Mouse (Mus musculus) bone marrow macrophage, adult 2 months (primary cell): ENCODE data around the gene Mrpl54. TPM values are rescaled to one million over a fixed set of nuclear protein-coding genes. Genes with fewer than 3 reads are reported as not detected.

ENCODE experiments used
- H3K27ac ChIP-seq: 2 replicates; pipeline ENCODE4 v1.5.1; 2012; ENCODE audit warnings: low read depth, low read length; ENCODE audit not compliant: insufficient read depth
- H3K4me1 ChIP-seq: 2 replicates; pipeline ENCODE4 v1.6.1; 2012; ENCODE audit warnings: low read length; ENCODE audit not compliant: control insufficient read depth, insufficient read depth
- H3K4me3 ChIP-seq: 2 replicates; pipeline ENCODE4 v1.5.1; 2012; ENCODE audit warnings: mild to moderate bottlenecking, low read length, moderate library complexity; ENCODE audit not compliant: insufficient read depth
- CTCF ChIP-seq: IDR thresholded peaks from 2 replicates; pipeline ENCODE4 v1.5.1; 2012; ENCODE audit warnings: low read depth, mild to moderate bottlenecking, low read length, moderate library complexity
- POLR2A ChIP-seq: IDR thresholded peaks from 2 replicates; pipeline ENCODE4 v1.6.1; 2012; ENCODE audit warnings: mild to moderate bottlenecking, low read depth, low read length, borderline replicate concordance
- polyA plus RNA-seq: library from polyadenylated mRNA; stranded (reverse); fragments of >200 nt; gene quantifications from 2 replicates; pipeline ENCODE4 v1.2.4, GENCODE M21; 2012; ENCODE audit not compliant: missing spikeins, insufficient read depth, insufficient read length

The Mrpl54 gene
- polyA plus RNA-seq: 46.5 and 51.1 TPM in 2 replicates

GRCm38 (mm10) chr10:81266211-81267105 lies at the start of gene Mrpl54, which contains the start of gene Apba3:
Gene Mrpl54 (minus strand): TSS chr10:81266934.
Gene Apba3 (plus strand): TSS chr10:81266960.
- TF ChIP-seq POLR2A: no peak

GRCm38 (mm10) chr10:81315587-81315986 lies 48.9 kb upstream of the Mrpl54 start:
- Histone ChIP-seq H3K4me3 (no peak overlapping the region), H3K27ac (no peak overlapping the region), H3K4me1 (peaks cover 15% of the 10 kb centered on the region)
- TF ChIP-seq CTCF (no peak), POLR2A (no peak)

More at GRCm38 (mm10) chr10:81266211-81267105, at the start of gene Mrpl54, which contains the start of gene Apba3:
- H3K4me1 ChIP-seq: peaks cover 11% of the 10 kb centered on the region
- peak within 1 kb of the TSS; percentile 72 for H3K27ac ChIP-seq
- H3K4me3 ChIP-seq: peak within 1 kb of the TSS; percentile 70

- Histone ChIP-seq H3K4me1 (peaks cover 15% of the 10 kb centered on the region), H3K4me3 (no peak overlapping the region), H3K27ac (no peak overlapping the region)
- TF ChIP-seq POLR2A: no peak
Measured at GRCm38 (mm10) chr10:81314201-81314600, 47.5 kb upstream of the Mrpl54 start.

GRCm38 (mm10) chr10:81313581-81313980 lies 46.8 kb upstream of the Mrpl54 start:
- Histone ChIP-seq H3K4me3 (no peak overlapping the region), H3K4me1 (peaks cover 10% of the 10 kb centered on the region), H3K27ac (no peak overlapping the region)
- no peak for TF ChIP-seq CTCF
- no peak for TF ChIP-seq POLR2A

- no peak for TF ChIP-seq CTCF
- TF ChIP-seq POLR2A: no peak
- Histone ChIP-seq H3K27ac (no peak overlapping the region), H3K4me1 (no peaks in the 10 kb centered on the region), H3K4me3 (no peak overlapping the region)
Measured at GRCm38 (mm10) chr10:81309571-81309970, 42.8 kb upstream of the Mrpl54 start.

GRCm38 (mm10) chr10:81306837-81307682 lies 40.3 kb upstream of the Mrpl54 start:
- H3K27ac ChIP-seq: no peak overlapping the region
- TF ChIP-seq POLR2A (no peak), CTCF (no peak)
- peaks cover 23% of the 10 kb centered on the region for H3K4me1 ChIP-seq
- H3K4me3 ChIP-seq: no peak overlapping the region

- Histone ChIP-seq H3K4me3 (no peak overlapping the region), H3K27ac (no peak overlapping the region), H3K4me1 (peaks cover 30% of the 10 kb centered on the region)
- TF ChIP-seq CTCF (no peak), POLR2A (no peak)
Measured at GRCm38 (mm10) chr10:81306173-81306668, 39.5 kb upstream of the Mrpl54 start.

- H3K4me1 ChIP-seq: peaks cover 35% of the 10 kb centered on the region
Measured at GRCm38 (mm10) chr10:81305663-81306062, 38.9 kb upstream of the Mrpl54 start.

GRCm38 (mm10) chr10:81304597-81305238 lies 38.0 kb upstream of the Mrpl54 start:
- no peak for TF ChIP-seq POLR2A
- TF ChIP-seq CTCF: peak; percentile 65
- H3K4me3 ChIP-seq: no peak overlapping the region
- H3K27ac ChIP-seq: no peak overlapping the region
- peaks cover 44% of the 10 kb centered on the region for H3K4me1 ChIP-seq

More at GRCm38 (mm10) chr10:81305663-81306062, 38.9 kb upstream of the Mrpl54 start:
- H3K4me3 ChIP-seq: no peak overlapping the region
- TF ChIP-seq POLR2A (no peak), CTCF (no peak)
- H3K27ac ChIP-seq: no peak overlapping the region
